Mouse (Mus musculus) adrenal gland, adult (tissue): ENCODE data around the gene Chd1.

Experiments used
- DNase-seq, 2 experiments: peaks; one replicate each; pipeline ENCODE4 v3.0.0; 2022 to 2023; ENCODE audit warnings: low spot score in 1 of 2; ENCODE audit not compliant: inconsistent age in 2 of 2

The Chd1 gene

DNA sequence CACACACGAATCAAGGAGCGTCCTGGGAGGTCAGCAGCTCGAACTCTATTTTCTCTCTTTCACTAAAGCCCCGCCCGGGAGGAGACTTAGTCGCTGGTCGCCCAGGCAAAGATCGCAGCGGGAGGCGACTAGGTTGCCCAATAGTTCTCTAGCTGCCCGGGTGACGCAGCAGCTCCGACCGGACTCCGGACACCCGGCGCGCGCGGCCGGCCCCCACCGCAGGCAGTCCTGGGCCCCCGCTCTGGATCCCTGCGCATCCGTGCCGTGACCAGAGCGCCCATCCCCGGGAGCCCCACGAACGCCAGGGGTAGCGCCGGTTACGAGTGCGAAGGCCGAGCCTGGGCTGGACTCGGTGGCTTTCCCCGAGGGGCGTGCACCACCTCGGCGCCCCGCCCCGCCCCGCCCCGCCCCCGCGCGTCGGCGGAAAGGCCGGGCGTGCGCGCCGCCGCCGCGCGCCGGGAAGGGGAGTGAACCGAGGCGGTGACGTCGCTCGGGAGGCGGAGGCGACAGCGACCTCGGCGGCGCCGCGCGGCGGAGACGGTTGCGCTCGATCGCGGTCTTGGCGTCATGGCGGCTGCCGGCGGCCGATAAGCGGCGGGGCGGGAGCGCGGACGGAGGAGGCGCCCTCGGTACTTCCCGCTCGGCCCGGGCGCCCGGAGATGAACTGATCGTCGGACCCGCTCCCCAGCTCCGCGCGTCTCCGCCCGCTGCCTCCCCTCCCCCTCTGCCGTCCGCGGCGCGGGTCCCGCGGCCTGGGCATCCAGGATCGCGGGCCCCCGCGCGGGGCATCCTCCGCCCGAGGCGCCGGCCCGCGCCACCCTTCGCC is at the start of gene Chd1:
Chd1 (plus strand) TSS at position 493 of the 826 bp plus-strand sequence.
- DNase-seq, result peak; percentile 92 to 98

DNA sequence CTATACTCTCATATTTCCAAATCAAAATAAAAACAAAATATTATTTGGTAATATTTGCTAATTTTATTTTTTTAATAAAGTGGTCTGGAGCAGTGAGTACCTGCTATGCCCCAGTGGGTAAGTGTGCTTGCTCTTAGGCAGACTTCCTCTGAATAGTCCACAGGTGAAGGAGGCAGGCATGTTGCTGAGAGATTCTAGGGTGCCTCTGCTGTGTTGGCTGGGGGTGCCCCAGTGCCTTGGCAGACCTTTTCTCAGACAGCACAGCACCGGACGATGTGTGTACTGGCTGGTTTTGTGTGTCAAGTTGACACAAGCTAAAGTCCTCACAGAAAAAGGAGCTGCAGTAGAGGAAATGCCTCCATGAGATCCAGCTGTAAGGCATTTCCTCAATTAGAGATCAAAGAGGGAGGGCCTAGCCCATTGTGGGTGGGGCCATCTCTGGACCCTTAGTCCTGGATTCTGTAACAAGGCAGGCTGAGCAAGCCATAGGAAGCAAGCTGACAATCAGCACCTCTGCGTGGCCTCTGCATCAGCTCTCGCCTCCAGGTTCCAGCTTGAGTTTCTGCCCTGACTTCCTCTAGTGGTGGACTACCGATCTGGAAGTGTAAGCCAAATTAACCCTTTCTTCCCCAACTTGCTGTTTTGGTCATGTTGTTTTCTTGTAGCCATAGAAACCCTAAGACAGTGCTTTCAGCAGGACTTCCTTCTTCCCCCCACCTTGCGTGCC is 47.7 kb upstream of the Chd1 start:
- DNase-seq, result peak in 1 of 2 experiments; percentile 21

DNA sequence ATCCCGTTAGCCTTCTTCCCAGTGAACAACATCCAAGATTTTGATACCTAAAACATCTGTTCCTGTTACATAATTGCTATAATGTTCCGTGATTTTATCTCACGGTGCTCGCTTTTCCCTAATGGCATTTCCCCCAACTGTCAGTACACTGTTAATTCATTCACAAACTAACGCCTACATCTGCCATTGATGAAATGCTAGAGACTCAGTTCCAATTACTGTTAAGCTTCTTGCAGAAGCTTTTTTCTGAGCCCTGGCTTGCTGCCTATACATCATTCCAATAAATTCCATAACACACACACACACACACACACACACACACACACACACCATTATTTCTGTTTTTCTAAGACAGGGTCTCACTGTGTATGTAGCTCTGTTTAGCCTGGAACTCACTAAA is 31.9 kb upstream of the Chd1 start:
- DNase-seq, result no peak

DNA sequence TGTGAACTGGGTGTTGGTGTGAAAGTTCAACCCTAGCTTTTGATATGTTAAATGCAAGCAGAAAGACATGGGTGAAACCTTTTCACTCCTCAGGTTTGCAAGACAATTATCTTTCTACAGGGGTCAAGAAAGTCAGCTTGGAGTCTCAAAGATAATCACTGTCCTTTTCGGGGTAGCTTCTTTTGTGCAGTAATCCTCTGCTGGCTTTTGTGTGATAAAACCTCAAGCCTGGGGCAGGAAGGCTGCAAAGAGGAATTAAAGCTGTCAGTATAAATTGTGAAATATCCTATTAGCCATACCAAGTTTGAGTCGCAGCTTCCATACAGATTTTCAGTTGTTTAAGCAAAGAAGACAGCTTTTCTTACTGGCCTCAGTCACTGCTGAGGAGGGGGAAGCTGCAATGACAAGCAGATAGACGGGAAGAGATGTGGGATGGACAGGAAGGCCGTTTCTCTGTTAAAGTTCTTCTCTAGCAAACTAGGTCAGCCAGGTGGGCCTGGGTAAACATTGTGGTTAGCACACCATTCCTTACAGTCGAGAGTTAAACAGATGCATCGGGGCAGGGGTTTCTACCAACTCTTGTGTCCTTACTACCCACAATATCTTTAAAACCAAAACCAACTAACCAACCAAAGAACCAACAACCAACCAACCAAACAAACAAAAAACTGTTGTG is 26.7 kb upstream of the Chd1 start:
- no peak for DNase-seq

DNA sequence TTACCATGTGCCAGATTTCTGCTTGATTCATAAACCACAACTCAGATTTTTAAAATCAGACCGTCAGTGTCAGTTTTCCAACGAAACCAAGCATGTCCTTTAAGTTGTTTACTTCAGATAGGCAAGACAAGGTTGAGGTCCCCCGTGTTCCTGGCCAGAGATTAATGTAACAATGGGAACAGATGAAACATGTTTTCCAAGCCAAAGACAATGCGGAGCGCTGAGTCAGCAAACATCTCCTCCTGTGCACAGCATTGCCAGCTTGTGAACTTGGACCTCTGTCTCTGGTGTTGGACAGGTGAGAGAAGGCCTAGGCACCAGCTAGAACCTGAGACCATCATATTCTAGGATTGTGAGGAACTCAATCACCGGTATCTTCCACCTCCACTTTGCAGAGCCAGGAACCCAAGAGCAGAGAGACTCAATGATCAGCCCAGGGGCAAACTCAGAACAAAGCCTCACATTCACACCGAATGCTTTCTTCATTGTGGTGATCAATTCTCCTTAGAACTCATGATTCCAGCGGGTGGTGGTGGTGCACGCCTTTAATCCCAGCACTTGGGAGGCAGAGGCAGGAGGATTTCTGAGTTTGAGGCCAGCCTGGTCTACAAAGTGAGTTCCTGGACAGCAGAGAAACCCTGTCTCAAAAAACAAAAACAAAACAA is 24.7 kb upstream of the Chd1 start:
- DNase-seq, result no peak

DNA sequence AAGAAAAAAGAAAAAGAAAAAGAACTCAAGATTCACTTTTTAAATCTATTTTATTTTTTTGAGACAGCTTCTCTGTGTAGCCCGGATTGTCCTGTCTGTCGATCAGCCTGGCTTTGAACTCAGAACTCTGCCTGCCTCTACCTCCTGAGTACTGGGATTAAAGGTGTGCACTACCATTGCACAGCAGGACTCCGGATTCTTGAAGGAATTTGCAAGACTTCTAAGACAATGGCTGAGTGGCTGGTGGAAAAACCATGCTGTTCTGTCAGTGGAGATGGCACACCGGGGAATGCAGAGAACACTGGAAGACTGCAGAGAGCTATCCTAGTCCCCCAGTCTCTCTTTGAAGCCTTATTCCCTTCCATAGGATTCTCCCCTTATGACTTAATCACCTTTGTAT is 24.1 kb upstream of the Chd1 start:
- DNase-seq, result no peak

DNA sequence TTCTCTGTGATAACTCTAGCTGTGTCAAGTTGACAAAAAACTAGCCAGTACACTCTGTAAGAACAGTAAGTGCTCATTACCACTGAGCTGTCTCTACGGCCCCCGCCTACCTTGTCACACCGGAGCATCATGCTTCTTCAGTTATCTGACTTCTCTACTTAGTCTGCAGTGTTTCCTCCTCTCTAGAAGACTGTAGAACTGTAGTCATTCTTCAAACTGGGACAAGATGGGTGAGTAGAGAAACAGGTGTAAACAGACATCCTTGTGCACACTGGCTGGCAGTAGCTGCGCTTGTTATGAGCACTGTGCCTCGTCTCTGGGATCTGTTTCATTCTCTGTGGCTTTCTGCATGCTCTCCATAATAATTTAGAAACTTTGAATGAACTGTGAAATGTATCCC is 18.4 kb upstream of the Chd1 start:
- no peak for DNase-seq

DNA sequence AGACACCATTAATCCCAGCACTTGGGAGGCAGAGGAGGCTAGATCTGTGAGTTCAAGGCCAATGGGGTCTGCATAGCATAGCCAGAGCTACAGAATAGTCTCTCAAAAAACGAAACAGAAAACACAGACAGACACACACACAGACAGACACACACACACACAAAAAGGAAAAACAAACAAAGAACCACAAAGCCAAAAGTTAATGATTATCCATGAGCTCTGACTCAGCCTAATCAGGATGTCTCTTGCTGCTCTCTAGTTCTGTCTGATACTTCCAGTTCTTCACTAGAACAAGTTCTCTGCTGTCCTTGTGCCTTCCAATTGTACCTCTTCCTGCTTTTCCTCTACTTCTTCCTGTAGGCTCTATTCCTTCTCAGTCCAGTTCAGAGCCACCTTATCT is 14.5 kb upstream of the Chd1 start:
- DNase-seq, result no peak

DNA sequence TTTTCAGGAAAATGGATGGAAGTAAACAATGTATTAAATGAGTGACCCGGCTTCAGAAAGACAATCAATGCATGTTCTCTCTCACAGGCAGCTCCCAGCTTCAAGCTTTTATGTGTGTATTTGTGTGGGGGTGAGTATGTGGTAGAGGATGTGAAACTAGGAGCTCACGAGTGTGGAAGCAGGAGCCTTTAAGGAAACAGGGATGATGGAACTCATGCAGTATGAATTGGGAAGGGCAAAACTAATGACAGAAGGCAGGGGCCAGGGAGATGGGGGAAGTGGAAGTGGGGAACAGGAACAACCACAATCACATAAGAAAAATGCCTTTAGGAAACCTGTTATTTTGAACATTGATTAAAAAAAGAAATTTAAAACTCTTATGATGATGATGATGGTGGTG is 9.2 kb upstream of the Chd1 start:
- DNase-seq, result no peak

DNA sequence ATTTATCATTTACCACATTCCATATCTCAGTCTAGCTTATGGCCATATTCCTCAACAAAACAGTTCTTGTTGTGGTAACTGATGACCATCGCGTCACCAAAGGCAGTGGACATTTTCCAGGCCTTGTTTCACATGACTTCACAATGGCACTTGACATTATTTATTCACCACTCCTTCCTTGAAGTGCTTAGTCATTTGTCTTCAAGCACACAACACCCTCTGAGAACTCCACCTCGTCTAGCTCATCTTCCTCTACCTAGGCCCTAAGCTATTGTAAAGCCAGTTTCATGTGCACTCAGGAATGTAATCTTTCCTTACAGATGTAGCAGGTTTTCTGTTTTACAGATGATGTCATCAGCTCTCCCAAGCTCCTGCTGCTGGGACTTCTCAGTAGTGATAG is 5.8 kb upstream of the Chd1 start:
- no peak for DNase-seq

DNA sequence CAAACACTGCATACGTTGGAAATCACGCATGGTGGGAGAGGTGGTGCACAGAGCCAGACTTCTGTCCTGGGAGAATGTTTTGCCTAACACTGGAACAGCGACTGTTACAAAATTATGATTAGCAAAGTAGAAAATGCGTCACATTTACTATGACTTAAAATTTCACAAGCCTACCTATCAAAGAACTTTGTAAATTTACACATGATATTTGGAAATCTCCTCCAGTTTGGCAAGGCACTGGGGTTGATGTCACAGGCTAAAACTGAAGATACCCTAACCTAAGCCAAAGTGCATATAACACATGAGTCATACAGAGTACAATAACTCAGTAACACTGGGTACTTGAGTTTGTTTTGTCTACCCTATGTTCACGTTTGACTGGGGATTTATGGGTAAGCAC is 3.3 kb upstream of the Chd1 start:
- DNase-seq, result peak in 1 of 2 experiments; percentile 61

DNA sequence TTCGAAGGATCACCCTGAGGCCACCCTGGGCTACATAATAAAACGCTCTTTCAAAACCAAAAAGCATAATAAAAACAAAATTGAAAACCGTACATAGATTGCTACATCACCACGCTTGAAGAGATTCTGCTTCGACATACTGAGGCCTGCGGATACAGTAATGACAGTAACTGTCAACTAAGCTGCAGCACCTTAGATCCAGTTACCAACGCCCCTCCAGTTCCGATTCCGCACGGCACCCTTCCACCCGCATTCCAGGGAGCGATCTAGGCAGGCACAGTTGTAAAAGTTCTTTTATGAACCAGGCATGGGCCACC is 651 bp upstream of the Chd1 start:
- DNase-seq, result no peak

DNA sequence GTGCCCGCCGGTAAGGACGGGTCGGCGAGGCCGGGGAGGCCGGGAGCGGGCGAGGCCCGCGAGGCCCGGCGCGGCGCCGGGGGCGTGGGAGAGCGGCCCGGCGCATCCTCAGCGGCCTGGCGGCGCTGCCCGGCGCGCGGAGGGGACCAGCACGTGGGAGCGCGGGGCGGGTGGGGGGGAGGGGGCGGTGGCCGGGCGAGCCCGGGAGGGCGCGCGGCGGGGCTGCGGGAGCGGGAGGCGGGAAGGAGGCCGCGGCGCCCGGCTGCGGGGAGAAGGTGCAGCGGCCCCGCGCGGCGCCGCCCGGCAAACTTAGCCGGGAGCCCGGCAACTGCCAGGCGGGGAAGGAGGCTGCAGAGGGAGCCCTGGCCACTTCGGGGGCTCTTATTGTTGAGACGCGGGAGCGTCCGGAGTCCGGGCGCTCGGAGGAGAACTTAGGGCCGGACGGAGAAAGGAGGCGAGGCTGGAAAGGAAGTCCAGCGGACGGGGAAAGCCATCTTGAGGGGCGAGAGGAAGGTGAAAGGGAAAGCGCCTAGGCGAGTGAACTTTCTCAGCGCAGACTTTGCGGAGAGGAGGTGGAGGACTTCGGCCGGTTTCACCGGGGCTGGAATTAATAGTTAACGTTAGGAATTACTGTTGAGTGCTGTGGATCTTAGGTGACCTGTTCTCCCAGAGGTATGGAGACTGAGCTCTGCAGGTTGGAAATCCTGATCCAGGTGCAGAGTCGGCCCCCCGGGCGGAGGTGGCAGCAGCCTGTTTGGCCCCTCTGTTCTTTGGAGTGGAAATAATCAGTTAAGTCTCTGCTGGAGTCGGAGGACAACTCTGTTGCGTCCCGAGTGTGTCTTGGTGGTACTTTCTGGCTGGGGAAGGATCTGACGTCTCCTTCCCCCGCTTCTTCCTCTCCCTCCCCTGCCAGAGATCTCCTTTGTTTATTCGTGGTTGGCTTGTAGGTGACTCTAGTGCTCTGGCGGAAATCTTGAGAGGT is 827 bp downstream of the Chd1 start:
- peak; percentile 59 to 82 for DNase-seq

DNA sequence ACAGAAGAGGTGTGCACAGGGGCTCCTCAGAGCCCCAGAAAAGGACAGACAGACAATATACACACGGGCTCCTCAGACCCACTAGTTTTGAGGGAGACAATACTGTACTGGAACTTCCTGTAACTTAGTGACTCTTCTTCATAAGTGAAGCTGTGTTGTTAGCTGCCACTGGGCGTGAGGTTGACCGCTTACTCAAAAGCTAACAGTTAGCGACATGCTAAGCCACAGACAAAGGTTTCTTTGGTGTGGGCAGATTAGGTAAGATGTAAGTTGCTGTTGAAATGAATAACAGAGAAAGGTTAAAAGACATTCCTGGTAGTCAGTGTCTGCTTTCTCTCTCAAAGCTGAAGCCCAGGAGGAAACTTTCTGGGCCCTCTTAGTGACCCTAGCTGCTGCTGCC is 9.7 kb downstream of the Chd1 start:
- DNase-seq, result no peak

DNA sequence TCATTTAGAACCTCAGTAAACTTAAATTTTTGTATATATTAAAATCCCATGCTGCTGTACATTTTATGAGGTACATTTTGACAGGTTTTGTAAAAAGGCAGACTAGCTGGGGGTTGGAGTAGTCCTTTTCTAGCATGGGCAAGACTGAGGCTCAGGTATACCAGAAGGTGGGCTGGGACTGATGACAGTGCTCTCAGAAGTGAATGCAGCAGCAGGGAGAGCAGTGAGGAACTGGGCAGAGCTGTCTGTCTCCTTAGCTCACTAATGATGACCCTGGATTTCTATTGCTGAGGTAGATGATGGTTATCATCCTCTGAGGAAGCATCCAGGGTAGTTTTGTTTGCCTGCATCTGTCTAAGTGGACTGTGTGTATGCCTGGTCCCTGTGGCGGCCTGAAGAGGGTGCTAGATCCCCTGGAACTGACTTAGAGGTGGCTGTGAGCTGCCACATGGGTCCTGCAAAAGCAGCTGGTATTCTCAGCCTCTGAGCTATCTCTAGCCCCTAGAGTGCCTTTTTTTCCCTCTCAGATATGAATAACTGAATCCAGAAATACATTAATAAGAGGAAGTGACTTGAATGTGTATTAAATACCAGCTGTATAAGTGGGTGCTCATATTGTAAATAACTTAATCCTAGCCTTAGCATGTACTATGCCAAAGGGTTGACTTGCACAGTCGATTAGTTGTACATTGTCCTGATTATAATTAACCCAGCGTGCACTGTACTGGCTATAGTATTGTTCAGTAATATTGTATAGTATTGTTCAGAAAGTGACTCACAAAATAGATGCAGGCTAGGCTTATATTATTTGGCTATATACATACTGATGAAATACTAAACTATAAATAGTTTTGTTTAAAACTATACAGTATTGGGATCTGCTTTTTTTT is 10.5 kb downstream of the Chd1 start:
- peak; percentile 27 to 66 for DNase-seq

DNA sequence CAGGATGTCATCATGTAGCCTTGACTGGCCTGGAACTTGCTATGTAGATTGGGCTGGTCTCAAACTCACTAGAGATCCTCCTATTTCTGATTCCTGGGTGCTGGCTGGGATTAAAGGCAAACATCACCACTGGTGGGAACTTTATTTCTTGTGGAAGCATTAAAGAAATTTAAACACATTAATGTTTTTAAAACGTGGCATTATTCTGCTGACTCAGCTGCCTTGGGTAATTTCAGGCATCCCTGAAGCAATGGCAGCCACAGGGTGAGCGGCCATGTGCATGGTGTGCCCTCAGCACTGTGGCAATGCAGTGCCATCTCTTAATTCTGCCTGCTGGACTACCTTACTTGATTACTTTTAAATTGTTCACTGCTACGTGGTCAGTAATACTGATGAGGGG is 11.2 kb downstream of the Chd1 start:
- no peak for DNase-seq

DNA sequence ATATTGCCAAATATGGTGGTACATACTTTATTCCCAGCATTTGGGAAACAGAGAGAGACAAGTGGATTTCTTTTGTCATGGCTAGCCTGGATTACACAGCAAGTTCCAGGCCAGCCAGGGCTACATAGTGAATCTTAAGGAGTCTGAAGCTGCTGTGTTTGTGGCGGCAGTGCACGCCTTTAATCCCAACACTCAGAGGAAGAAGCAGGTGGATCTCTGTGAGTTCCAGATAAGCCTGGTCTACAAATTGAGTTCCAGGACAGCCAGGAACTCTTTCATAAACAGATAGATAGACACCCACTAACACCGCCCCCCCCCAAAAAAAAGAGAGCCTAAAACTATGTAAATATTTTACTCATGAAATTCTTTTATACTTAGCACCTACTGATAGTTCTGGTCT is 16.1 kb downstream of the Chd1 start:
- DNase-seq, result no peak

DNA sequence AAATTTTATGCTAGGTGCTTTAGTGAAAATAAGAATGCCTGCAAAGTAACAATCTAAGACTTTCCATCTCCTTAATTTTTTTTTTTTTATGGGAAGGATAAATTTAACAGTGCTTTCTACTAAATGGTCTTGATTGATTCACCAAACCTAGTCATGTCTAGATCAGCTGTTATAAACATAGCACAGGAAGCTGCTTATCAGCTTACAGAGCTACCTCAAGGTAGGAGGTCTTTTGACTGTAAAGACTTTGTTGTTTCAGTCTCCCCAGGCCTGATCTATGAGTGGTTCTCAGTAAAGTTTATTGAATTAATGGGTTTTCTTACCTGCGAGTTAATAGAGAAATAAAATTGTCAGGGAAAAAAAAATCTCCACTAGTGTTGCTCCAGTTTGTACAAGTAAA is 18.5 kb downstream of the Chd1 start:
- no peak for DNase-seq

DNA sequence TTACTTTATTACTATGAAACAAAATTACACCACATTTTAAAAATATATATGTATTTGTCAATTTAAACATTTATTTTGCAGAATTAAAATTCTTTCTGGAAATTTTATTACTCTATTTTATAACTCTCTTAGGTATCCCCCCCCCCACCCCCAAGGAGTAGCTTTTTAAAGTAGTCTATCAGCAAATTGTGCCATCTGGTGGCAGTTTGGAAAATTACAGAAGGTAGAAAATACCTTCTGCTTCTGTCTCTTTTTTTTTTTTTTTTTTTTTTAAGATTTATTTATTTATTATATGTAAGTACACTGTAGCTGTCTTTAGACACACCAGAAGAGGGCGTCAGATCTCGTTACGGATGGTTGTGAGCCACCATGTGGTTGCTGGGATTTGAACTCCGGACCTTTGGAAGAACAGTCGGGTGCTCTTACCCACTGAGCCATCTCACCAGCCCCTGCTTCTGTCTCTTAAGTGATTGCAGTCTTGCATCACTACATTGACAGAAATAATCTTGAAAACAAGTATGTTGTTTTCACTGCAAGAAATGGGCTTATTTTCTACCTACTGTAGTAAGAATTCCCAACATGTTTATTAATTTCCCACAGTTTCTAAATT is 19.2 kb downstream of the Chd1 start:
- peak in 1 of 2 experiments; percentile 73 for DNase-seq
